Mouse (Mus musculus) midbrain, postnatal 0 days (tissue): Measurements from ENCODE around the gene Nrxn2. TPM values are rescaled to one million over a fixed set of nuclear protein-coding genes. Genes with fewer than 3 reads are reported as not detected.
A peak's percentile ranks its signal among the peaks of the same experiment; 100 is the strongest.

Experiments used
- ATAC-seq: fragments of 200-750 bp; cut with Nextera tagmentation; 2 replicates; pipeline ENCODE4 v1.8.0; 2017; ENCODE audit warnings: moderate number of reproducible peaks, mild to moderate bottlenecking, moderate TSS enrichment, moderate library complexity; ENCODE audit not compliant: low FRiP score
- DNase-seq: peaks from one replicate; pipeline ENCODE4 v3.0.0-alpha.2; 2015; ENCODE audit warnings: low spot score
- H3K27ac ChIP-seq: fragments of 300-500 bp; sonication (generic); 2 replicates; pipeline ENCODE4 v1.5.1; 2014; ENCODE audit warnings: low read depth, mild to moderate bottlenecking, low read length, mixed read lengths
- H3K27me3 ChIP-seq: fragments of 300-500 bp; sonication (generic); 2 replicates; pipeline ENCODE4 v1.6.1; 2014; ENCODE audit warnings: low read length, control low read depth, mixed read lengths; ENCODE audit not compliant: insufficient read depth
- H3K36me3 ChIP-seq: fragments of 300-500 bp; sonication (generic); 2 replicates; pipeline ENCODE4 v1.6.1; 2014; ENCODE audit warnings: low read length, control low read depth, mixed read lengths; ENCODE audit not compliant: insufficient read depth
- H3K4me1 ChIP-seq: fragments of 300-500 bp; sonication (generic); 2 replicates; pipeline ENCODE4 v1.6.1; 2014; ENCODE audit warnings: mild to moderate bottlenecking, control low read depth, antibody characterized with exemption, low read length, mixed read lengths; ENCODE audit not compliant: insufficient read depth
- H3K4me2 ChIP-seq: fragments of 300-500 bp; sonication (generic); 2 replicates; pipeline ENCODE4 v1.6.1; 2014; ENCODE audit warnings: low read depth, mild to moderate bottlenecking, low read length, mixed read lengths; ENCODE audit not compliant: poor library complexity, severe bottlenecking
- H3K4me3 ChIP-seq: fragments of 300-500 bp; sonication (generic); 2 replicates; pipeline ENCODE4 v1.5.1; 2014; ENCODE audit warnings: low read depth, mild to moderate bottlenecking, low read length, moderate library complexity
- H3K9ac ChIP-seq: fragments of 300-500 bp; sonication (generic); replicated peaks from 2 replicates; pipeline ENCODE4 v1.6.1; 2014; ENCODE audit warnings: mild to moderate bottlenecking, low read length, moderate library complexity, mixed read lengths; ENCODE audit not compliant: poor library complexity, severe bottlenecking
- H3K9me3 ChIP-seq: fragments of 300-500 bp; sonication (generic); 2 replicates; pipeline ENCODE4 v1.6.1; 2016; ENCODE audit warnings: low read length, control low read depth
- CTCF ChIP-seq: IDR thresholded peaks from 2 replicates; pipeline ENCODE4 v1.5.1; 2016; ENCODE audit warnings: antibody characterized with exemption, mild to moderate bottlenecking
- WGBS: fragments of 180-500 bp; shearing (Covaris S2); extraction: QIAGEN DNeasy Blood & Tissue Kit; methylation state at CpG from one replicate; pipeline ENCODE4 v1.1.7; 2014; 5-methylcytosine and 5-hydroxymethylcytosine counted together
- polyA plus RNA-seq: library from polyadenylated mRNA; unstranded; fragments of >200 nt; fragmentation: Nextera tagmentation; extraction: Ambion mirVana; gene quantifications from 2 replicates; pipeline ENCODE4 v1.2.1, GENCODE M21; 2015
- total RNA-seq: library from RNA; depleted of rRNA; stranded (reverse); fragments of >200 nt; gene quantifications from 2 replicates; pipeline ENCODE4 v1.2.3, GENCODE M21; 2014

The Nrxn2 gene
- total and polyA plus RNA-seq, 2 experiments from 2014 or later = 75.7 to 382 TPM

- no peak overlapping the region for H3K9ac ChIP-seq
- H3K4me3 ChIP-seq = no peak overlapping the region
- peaks cover 8% of the 10 kb centered on the region; the same call in 1 of the 2 replicates for H3K36me3 ChIP-seq
- TF ChIP-seq CTCF = no peak
- H3K4me2 ChIP-seq = no peak overlapping the region
- no peaks in the 10 kb centered on the region for H3K27me3 ChIP-seq
- ATAC-seq (no peak), DNase-seq (no peak)
- H3K27ac ChIP-seq = no peak overlapping the region
- 29% methylated on average over 13 of the region's 13 CpGs for WGBS
- H3K4me1 ChIP-seq = peaks cover 52% of the 10 kb centered on the region
- no peaks in the 10 kb centered on the region for H3K9me3 ChIP-seq
These were observed 8.4 kb downstream of the Nrxn2 start for GRCm38 (mm10) chr19:6426703-6427500.

- 4% methylated on average over 74 of the region's 94 CpGs for WGBS
- H3K27me3 ChIP-seq = no peaks in the 10 kb centered on the region
These were observed 9.3 kb downstream of the Nrxn2 start for GRCm38 (mm10) chr19:6427653-6428434.

GRCm38 (mm10) chr19:6428501-6429200, 10.1 kb downstream of the Nrxn2 start:
- Histone ChIP-seq H3K4me2 (peak overlapping the region; percentile 50), H3K4me3 (peak overlapping the region; percentile 27), H3K36me3 (peaks cover 8% of the 10 kb centered on the region; the same call in 1 of the 2 replicates), H3K4me1 (peaks cover 47% of the 10 kb centered on the region), H3K9me3 (no peaks in the 10 kb centered on the region), H3K27me3 (no peaks in the 10 kb centered on the region), H3K27ac (0 out of 2 replicates have a peak overlapping the region, but pooled peaks have one; percentile 32), H3K9ac (peak overlapping the region; percentile 51)
- 0 out of 2 replicates have a peak, but pooled peaks have one; percentile 26 for TF ChIP-seq CTCF
- ATAC-seq (0 out of 2 replicates have a peak, but pooled peaks have one; percentile 41), DNase-seq (no peak)
- WGBS = 12% methylated on average over 44 of the region's 60 CpGs

More at GRCm38 (mm10) chr19:6427653-6428434, 9.3 kb downstream of the Nrxn2 start:
- H3K27ac ChIP-seq = no peak overlapping the region
- H3K4me2 ChIP-seq = peak overlapping the region; percentile 50
- no peaks in the 10 kb centered on the region for H3K9me3 ChIP-seq
- ATAC-seq (no peak), DNase-seq (no peak)
- H3K4me3 ChIP-seq = peak overlapping the region; percentile 27
- H3K36me3 ChIP-seq = peaks cover 8% of the 10 kb centered on the region; the same call in 1 of the 2 replicates
- peak overlapping the region; percentile 51 for H3K9ac ChIP-seq
- no peak for TF ChIP-seq CTCF
- H3K4me1 ChIP-seq = peaks cover 47% of the 10 kb centered on the region

GRCm38 (mm10) chr19:6443016-6443415, 24.5 kb downstream of the Nrxn2 start:
- Histone ChIP-seq H3K9ac (no peak overlapping the region), H3K36me3 (no peaks in the 10 kb centered on the region), H3K4me2 (no peak overlapping the region), H3K4me1 (peaks cover 45% of the 10 kb centered on the region), H3K4me3 (no peak overlapping the region), H3K27ac (no peak overlapping the region), H3K27me3 (no peaks in the 10 kb centered on the region), H3K9me3 (no peaks in the 10 kb centered on the region)
- DNase-seq = no peak
- TF ChIP-seq CTCF = no peak
- 66% methylated on average over 10 of the region's 10 CpGs for WGBS
- ATAC-seq = no peak

- 0 out of 2 replicates have a peak overlapping the region, but pooled peaks have one; percentile 9 for H3K4me3 ChIP-seq
- peaks cover 5% of the 10 kb centered on the region; the same call in 1 of the 2 replicates for H3K36me3 ChIP-seq
- H3K27me3 ChIP-seq = no peaks in the 10 kb centered on the region
- ATAC-seq (peak; percentile 88), DNase-seq (peak; percentile 91)
- peak overlapping the region; percentile 85 for H3K27ac ChIP-seq
- H3K9ac ChIP-seq = peak overlapping the region; percentile 52
- H3K4me2 ChIP-seq = peak overlapping the region; percentile 42
- peaks cover 42% of the 10 kb centered on the region for H3K4me1 ChIP-seq
- 5% methylated on average over 10 of the region's 10 CpGs for WGBS
- H3K9me3 ChIP-seq = no peaks in the 10 kb centered on the region
- TF ChIP-seq CTCF = peak; percentile 28; the same call in 1 of the 2 replicates
These were observed 27.4 kb downstream of the Nrxn2 start for GRCm38 (mm10) chr19:6445761-6446423.
